Comparison of ENCODE assay signal across 8 mouse cellular contexts in the genomic region with DNA sequence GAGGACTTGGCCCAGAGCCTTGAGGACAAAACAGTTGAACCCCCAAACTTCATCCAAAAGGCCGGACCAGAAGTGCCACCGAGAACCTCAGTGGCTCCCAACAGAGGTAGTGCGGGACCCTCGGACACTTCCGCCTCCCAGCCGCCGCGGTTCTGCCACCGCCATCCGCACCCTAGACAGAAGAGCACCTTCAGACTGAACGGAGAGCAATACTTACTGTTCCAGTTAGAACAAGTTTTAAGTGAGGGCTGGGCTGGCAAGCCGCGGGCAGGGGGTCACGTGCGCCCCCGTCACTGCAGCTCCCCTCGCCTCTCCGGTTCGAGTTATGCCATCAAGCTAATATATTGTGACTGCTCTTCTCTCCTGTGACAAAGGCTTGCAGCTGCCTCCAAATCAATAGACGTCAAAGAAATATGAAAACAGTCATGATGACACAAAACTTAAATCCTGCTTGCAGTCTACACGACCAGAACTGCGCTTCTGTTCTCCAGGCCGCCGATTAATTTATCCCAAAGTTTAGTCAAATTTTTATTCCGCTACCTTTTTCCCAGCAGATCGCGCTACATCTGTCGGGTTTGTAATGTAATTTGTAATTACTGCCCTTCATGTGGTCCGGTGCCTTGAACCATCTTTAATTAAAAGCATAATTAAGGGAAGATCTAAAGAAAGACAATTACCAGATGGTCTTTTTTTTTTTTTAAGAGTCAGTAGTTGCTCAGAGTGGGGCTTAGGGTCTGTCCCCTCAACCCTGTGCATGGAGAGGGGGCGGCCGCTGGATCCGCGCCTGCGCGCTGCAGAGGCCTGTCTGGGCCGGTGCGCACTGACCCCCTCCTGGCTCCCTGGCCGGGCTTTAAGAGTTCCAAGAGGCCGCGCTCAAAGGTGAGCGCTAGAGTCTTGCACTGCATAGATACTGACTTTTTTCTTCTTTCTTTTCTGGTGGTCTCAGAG. TPM values are rescaled to one million over a fixed set of nuclear protein-coding genes. Genes with fewer than 3 reads are reported as not detected.
DNase-seq lines count a peak whose midpoint lies in the region; ATAC-seq and TF ChIP-seq lines count a peak whose summit lies in the region.
"Had no signal": no experiment of that assay in that cellular context is flagged by ENCODE, and none has a peak within 500 bp of the region (broad histone marks: within the 10 kb centered on the region; RNA-seq: fewer than 3 reads in every experiment).

No protein-coding gene starts in this region.

- peak; percentile 21; the same call in 1 of the 2 replicates for ATAC-seq in lung, embryonic 14.5 days (ENCODE audit: insufficient read depth)
- no peak; the same call in 1 of the 2 replicates for ATAC-seq in embryonic facial prominence, embryonic 11.5 days (replicated peaks; ENCODE audit: insufficient number of reproducible peaks, low FRiP score, low TSS enrichment, low read depth)

- no peak overlapping the region for H3K27ac ChIP-seq in lung, embryonic 14.5 days (ENCODE audit: low read depth)
- no peak overlapping the region for H3K27ac ChIP-seq in embryonic facial prominence, embryonic 11.5 days (replicated peaks; ENCODE audit: low read depth, low read length)
- H3K27ac ChIP-seq in limb, embryonic 10.5 days = no peak overlapping the region

- no peak overlapping the region for H3K4me2 ChIP-seq in lung, embryonic 14.5 days
- H3K4me2 ChIP-seq in embryonic facial prominence, embryonic 11.5 days (ENCODE audit: low read depth, low read length) = peak overlapping the region; percentile 32

- no peak overlapping the region for H3K9ac ChIP-seq in lung, embryonic 14.5 days
- no peak overlapping the region for H3K9ac ChIP-seq in embryonic facial prominence, embryonic 11.5 days (replicated peaks; ENCODE audit: low read length)

- 2% methylated on average over 41 of the region's 41 CpGs for WGBS in lung, embryonic 14.5 days
- under 1% methylated on average over 41 of the region's 41 CpGs for WGBS in embryonic facial prominence, embryonic 11.5 days
- WGBS in limb, embryonic 10.5 days = under 1% methylated on average over 41 of the region's 41 CpGs

- H3K4me3 ChIP-seq in lung, embryonic 14.5 days (ENCODE audit: low read depth, low read length) = no peak overlapping the region
- 0 out of 2 replicates have a peak overlapping the region, but pooled peaks have one; percentile 14 for H3K4me3 ChIP-seq in embryonic facial prominence, embryonic 11.5 days (ENCODE audit: low read depth, low read length)
- peak overlapping the region; percentile 31 for H3K4me3 ChIP-seq in limb, embryonic 10.5 days
- H3K4me3 ChIP-seq: erythroblast, embryonic 14.5 days had no signal

- TF ChIP-seq CTCF in lung, embryonic 14.5 days (IDR thresholded peaks at IDR 0.05; ENCODE audit: low read depth) = no peak

- DNase-seq in lung, embryonic 14.5 days = no peak
- DNase-seq in lung, postnatal 25 days (ENCODE audit: low spot score) = no peak
- DNase-seq in embryonic facial prominence, embryonic 11.5 days (ENCODE audit: low spot score) = peak; percentile 48
- peak; percentile 56 for DNase-seq in limb, embryonic 10.5 days (ENCODE audit: low spot score)
- DNase-seq in retina, postnatal 1 day = peak; percentile 97
- DNase-seq in thymus, postnatal 0 days (ENCODE audit: low spot score) = no peak
- DNase-seq in urinary bladder, postnatal 14 days (ENCODE audit: low spot score) = no peak

- peaks cover 97% of the 10 kb centered on the region for H3K27me3 ChIP-seq in lung, embryonic 14.5 days (ENCODE audit: insufficient read depth, low read length)
- H3K27me3 ChIP-seq in embryonic facial prominence, embryonic 11.5 days (ENCODE audit: control insufficient read depth, insufficient read depth, low read length) = peaks cover 62% of the 10 kb centered on the region
- peaks cover 99% of the 10 kb centered on the region for H3K27me3 ChIP-seq in limb, embryonic 10.5 days (ENCODE audit: low read depth, poor library complexity, severe bottlenecking)

- H3K36me3 ChIP-seq in lung, embryonic 14.5 days (ENCODE audit: insufficient read depth) = no peaks in the 10 kb centered on the region
- H3K36me3 ChIP-seq in embryonic facial prominence, embryonic 11.5 days (replicated peaks; ENCODE audit: control insufficient read depth, insufficient read depth, low read depth, low read length) = no peaks in the 10 kb centered on the region
- H3K36me3 ChIP-seq in limb, embryonic 10.5 days = no peaks in the 10 kb centered on the region

- H3K4me1 ChIP-seq in lung, embryonic 14.5 days (ENCODE audit: insufficient read depth) = no peaks in the 10 kb centered on the region
- H3K4me1 ChIP-seq in embryonic facial prominence, embryonic 11.5 days (ENCODE audit: control insufficient read depth, insufficient read depth, low read length) = peaks cover 2% of the 10 kb centered on the region; the same call in 1 of the 2 replicates
- peaks cover 15% of the 10 kb centered on the region for H3K4me1 ChIP-seq in limb, embryonic 10.5 days

- H3K9me3 ChIP-seq in lung, embryonic 14.5 days (ENCODE audit: low read depth, low read length) = no peaks in the 10 kb centered on the region
- no peaks in the 10 kb centered on the region for H3K9me3 ChIP-seq in embryonic facial prominence, embryonic 11.5 days (replicated peaks; ENCODE audit: control insufficient read depth, low read length)
- H3K9me3 ChIP-seq in limb, embryonic 10.5 days (replicated peaks) = no peaks in the 10 kb centered on the region

RNA-seq across cellular contexts. Expression of gene Pax6, which starts 8.5 kb away (rescaled TPM):
- 0.08 TPM in 1 of 2 replicates, not detected in the other for polyA plus RNA-seq in lung, embryonic 14.5 days (2014; fragmentation: Nextera tagmentation; extraction: Ambion mirVana)
- 13.9 and 26.6 TPM in 2 replicates for polyA plus RNA-seq in embryonic facial prominence, embryonic 11.5 days (2014; fragmentation: Nextera tagmentation; extraction: Ambion mirVana)
- 0.09 and 0.15 TPM in 2 replicates for polyA plus RNA-seq in limb, embryonic 10.5 days (2016; fragmentation: Nextera tagmentation; extraction: Ambion mirVana)
- 0.09 TPM in 1 of 2 replicates, not detected in the other for polyA plus RNA-seq in thymus, postnatal 0 days (2015; fragmentation: Nextera tagmentation; extraction: Ambion mirVana)

Comparison
In these comparisons a context has a peak if more than half of its experiments do, and no peak if none do; other contexts are left out.
1. DNase-seq: peak in embryonic facial prominence, embryonic 11.5 days (single experiment), limb, embryonic 10.5 days (single experiment) and retina, postnatal 1 day (single experiment); none in lung, embryonic 14.5 days (single experiment), lung, postnatal 25 days (single experiment), thymus, postnatal 0 days (single experiment) and urinary bladder, postnatal 14 days (single experiment).
2. RNA of gene Pax6, which starts 8.5 kb away (polyA plus RNA-seq): 13.9 to 26.6 TPM in embryonic facial prominence, embryonic 11.5 days; 0.09 to 0.15 TPM in limb, embryonic 10.5 days, 0.09 TPM in thymus, postnatal 0 days and 0.08 TPM in lung, embryonic 14.5 days; every median in the first group is over 10 times any median in the second.